Mouse (Mus musculus) stomach, postnatal 0 days (tissue): ENCODE data around the gene Abhd17c.

ENCODE experiments used
- CTCF ChIP-seq: IDR thresholded peaks from 2 replicates; pipeline ENCODE4 v1.5.1; 2016; ENCODE audit warnings: antibody characterized with exemption, low read depth, mild to moderate bottlenecking, moderate library complexity
- EP300 ChIP-seq: optimal IDR thresholded peaks from 2 replicates; pipeline ENCODE3; 2016; ENCODE audit warnings: antibody characterized with exemption

- TF ChIP-seq CTCF: no peak
- TF ChIP-seq EP300: no peak
These were observed 77.4 kb downstream of the Abhd17c start for GRCm38 (mm10) chr7:84074266-84074665.
